Mouse (Mus musculus) olfactory bulb, adult 2 months (tissue): ENCODE measurements around the gene Samd4b. TPM values are rescaled to one million over a fixed set of nuclear protein-coding genes. Genes with fewer than 3 reads are reported as not detected.
A peak's percentile ranks its signal among the peaks of the same experiment; 100 is the strongest.

Source experiments
- H3K27ac ChIP-seq: fragments of 200-500 bp; 2 replicates; pipeline ENCODE4 v1.5.1; 2012; ENCODE audit warnings: low read depth, low read length; ENCODE audit not compliant: insufficient read depth
- H3K4me1 ChIP-seq: fragments of 200-500 bp; 2 replicates; pipeline ENCODE4 v1.6.1; 2012; ENCODE audit warnings: low read length; ENCODE audit not compliant: control insufficient read depth, insufficient read depth
- H3K4me3 ChIP-seq: fragments of 200-500 bp; 2 replicates; pipeline ENCODE4 v1.5.1; 2012; ENCODE audit warnings: mild to moderate bottlenecking, low read depth, low read length, moderate library complexity; ENCODE audit not compliant: insufficient read depth
- CTCF ChIP-seq: fragments of 200-500 bp; IDR thresholded peaks from 2 replicates; pipeline ENCODE4 v1.5.1; 2012; ENCODE audit warnings: low read depth, mild to moderate bottlenecking, low read length, moderate library complexity; ENCODE audit not compliant: insufficient read depth
- POLR2A ChIP-seq: fragments of 200-500 bp; IDR thresholded peaks from 2 replicates; pipeline ENCODE4 v1.6.1; 2012; ENCODE audit warnings: mild to moderate bottlenecking, low read depth, low read length, moderate library complexity; ENCODE audit not compliant: insufficient read depth
- WGBS: fragments of 180-500 bp; shearing (Covaris S2); methylation state at CpG from one replicate; pipeline ENCODE4 v1.1.7; 2018; 5-methylcytosine and 5-hydroxymethylcytosine counted together
- polyA plus RNA-seq: library from polyadenylated mRNA; stranded (reverse); fragments of >200 nt; gene quantifications from 2 replicates; pipeline ENCODE4 v1.2.4, GENCODE M21; 2012; ENCODE audit warnings: low replicate concordance; ENCODE audit not compliant: missing spikeins, insufficient read depth, insufficient read length

Samd4b gene
- polyA plus RNA-seq, 1 experiment, result not detected

DNA sequence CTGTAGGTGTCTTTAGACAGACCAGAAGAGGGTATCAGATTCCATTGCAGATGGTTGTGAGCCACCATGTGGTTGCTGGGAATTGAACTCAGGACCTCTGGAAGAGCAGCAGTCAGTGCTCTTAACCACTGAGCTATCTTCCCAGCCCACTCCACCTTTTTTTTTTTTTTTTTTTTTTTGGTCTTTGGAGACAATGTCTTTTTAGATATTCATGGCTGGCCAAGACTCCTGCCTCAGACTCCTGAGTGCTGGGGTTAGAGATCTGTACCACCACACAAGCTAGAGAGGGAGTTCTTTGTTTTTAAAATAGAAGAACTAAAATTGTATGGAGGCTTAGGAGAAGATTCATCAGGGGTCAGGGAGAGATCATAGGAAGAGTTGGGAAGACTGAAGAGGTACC, 160.0 kb downstream of the Samd4b start:
- Histone ChIP-seq H3K27ac (no peak overlapping the region), H3K4me3 (no peak overlapping the region), H3K4me1 (peaks cover 6% of the 10 kb centered on the region)
- TF ChIP-seq POLR2A (no peak), CTCF (no peak)

DNA sequence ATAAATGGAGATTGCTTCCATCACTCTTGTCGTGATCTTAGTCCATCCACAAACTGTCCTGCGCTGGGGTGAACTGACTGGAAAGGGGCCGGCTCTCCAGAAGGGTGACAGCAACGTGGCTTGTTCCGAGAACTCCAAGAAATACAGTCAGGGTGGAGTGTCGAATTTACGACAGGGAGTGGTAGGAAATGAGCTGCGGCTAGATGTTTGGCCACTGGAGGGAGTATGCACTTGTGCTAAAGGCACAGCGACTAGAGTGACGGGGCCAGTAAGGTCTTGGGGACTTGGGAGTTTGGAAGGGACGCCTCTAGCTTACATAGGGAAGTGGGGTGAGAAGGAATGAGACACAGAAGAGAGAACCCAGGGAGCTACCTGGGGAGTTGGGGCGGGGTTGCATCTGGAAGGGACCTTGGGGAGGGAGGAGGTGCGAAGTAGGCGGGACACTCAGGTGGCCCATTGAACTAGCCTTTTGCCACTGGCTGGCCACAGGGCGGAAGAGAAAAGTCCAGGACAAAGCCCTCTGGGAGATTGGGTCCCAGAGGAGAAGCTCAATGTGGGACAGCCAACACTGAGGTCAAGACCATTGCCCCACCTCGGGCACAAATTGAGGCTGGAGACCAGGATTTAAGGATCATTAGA, 160.9 kb downstream of the Samd4b start, which contains the start of gene Gmfg:
Gene Gmfg (plus strand): TSS at position 516 of the 639 bp plus-strand sequence.
- H3K27ac ChIP-seq, result peak within 1 kb of the TSS; percentile 68
- H3K4me1 ChIP-seq, result peaks cover 6% of the 10 kb centered on the region
- TF ChIP-seq CTCF, result no peak
- no peak for TF ChIP-seq POLR2A
- 3% methylated on average over 16 of the region's 16 CpGs for WGBS
- H3K4me3 ChIP-seq, result peak within 1 kb of the TSS; percentile 63

GRCm38 (mm10) chr7:28436271-28436904, 161.6 kb downstream of the Samd4b start:
- TF ChIP-seq CTCF, result peak; percentile 72
- no peak for TF ChIP-seq POLR2A
- H3K27ac ChIP-seq, result peak overlapping the region; percentile 68
- peaks cover 6% of the 10 kb centered on the region for H3K4me1 ChIP-seq
- 3% methylated on average over 64 of the region's 64 CpGs for WGBS
- H3K4me3 ChIP-seq, result peak overlapping the region; percentile 80

- TF ChIP-seq CTCF (no peak), POLR2A (no peak)
- Histone ChIP-seq H3K27ac (no peak overlapping the region), H3K4me1 (peaks cover 6% of the 10 kb centered on the region), H3K4me3 (peak overlapping the region; percentile 80)
- 29% methylated on average over 70 of the region's 70 CpGs for WGBS
Measured at GRCm38 (mm10) chr7:28435660-28436259, 162.2 kb downstream of the Samd4b start.

- Histone ChIP-seq H3K4me3 (no peak overlapping the region), H3K27ac (no peak overlapping the region), H3K4me1 (peaks cover 5% of the 10 kb centered on the region)
- WGBS, result 87% methylated on average over 2 of the region's 2 CpGs
- TF ChIP-seq POLR2A (no peak), CTCF (no peak)
Measured at GRCm38 (mm10) chr7:28432252-28432651, 165.7 kb downstream of the Samd4b start.

GRCm38 (mm10) chr7:28430512-28430911, 167.4 kb downstream of the Samd4b start:
- H3K4me3 ChIP-seq, result no peak overlapping the region
- 74% methylated on average over 1 of the region's 1 CpGs for WGBS
- TF ChIP-seq CTCF (no peak), POLR2A (no peak)

DNA sequence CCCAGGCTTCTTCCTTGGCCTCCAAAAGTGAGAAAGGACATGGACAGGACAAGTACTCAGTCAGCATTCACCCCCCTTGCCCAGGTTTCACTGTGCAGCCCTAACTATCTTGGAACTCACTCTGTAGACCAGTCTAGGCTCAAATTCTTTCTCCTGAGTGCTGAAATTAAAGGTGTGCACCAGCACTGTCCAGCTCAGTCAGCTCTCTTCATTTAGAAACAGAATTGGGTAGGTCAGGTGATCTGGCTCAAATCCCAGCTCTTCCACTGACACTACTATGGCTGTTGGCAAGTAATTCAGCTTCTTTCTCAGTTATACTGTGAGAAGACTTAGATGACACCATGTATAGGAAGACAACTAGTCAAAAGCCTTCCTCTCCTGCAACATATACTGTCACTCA, 170.2 kb downstream of the Samd4b start:
- Histone ChIP-seq H3K27ac (no peak overlapping the region), H3K4me1 (no peaks in the 10 kb centered on the region), H3K4me3 (no peak overlapping the region)
- no peak for TF ChIP-seq POLR2A
- no peak for TF ChIP-seq CTCF

More at GRCm38 (mm10) chr7:28430512-28430911, 167.4 kb downstream of the Samd4b start:
- Histone ChIP-seq H3K4me1 (no peaks in the 10 kb centered on the region), H3K27ac (no peak overlapping the region)

DNA sequence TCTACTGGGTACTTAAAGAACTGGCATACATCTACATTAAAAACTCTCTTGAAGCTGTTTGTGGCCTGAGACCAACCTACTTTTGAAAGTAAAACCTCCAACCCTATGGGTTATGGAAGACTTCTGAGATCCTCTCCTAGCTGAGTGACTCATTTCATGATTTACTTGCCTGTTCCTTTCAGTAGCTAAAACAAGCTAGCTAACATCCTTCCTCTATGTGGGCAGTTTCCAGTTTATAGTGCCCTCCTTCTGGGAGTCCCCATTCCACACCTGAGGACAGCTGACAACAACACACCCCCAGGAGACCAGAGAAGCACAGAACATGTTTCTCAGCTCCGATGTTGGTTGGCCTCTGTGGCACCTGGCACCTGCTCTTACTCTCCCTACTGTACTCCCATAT, 174.9 kb downstream of the Samd4b start:
- Histone ChIP-seq H3K27ac (no peak overlapping the region), H3K4me1 (peaks cover 4% of the 10 kb centered on the region; the same call in 1 of the 2 replicates), H3K4me3 (no peak overlapping the region)
- TF ChIP-seq POLR2A (no peak), CTCF (no peak)
- 90% methylated on average over 1 of the region's 1 CpGs for WGBS

GRCm38 (mm10) chr7:28419416-28419815, 178.5 kb downstream of the Samd4b start:
- H3K4me3 ChIP-seq, result no peak overlapping the region
- H3K4me1 ChIP-seq, result peaks cover 4% of the 10 kb centered on the region; the same call in 1 of the 2 replicates
- 83% methylated on average over 2 of the region's 2 CpGs for WGBS
- H3K27ac ChIP-seq, result no peak overlapping the region
- TF ChIP-seq CTCF (no peak), POLR2A (no peak)
